Mouse (Mus musculus) testis, adult 2 months (tissue): ENCODE measurements around the gene Lypla2. TPM values are rescaled to one million over a fixed set of nuclear protein-coding genes. Genes with fewer than 3 reads are reported as not detected.

ENCODE experiments used
- H3K27ac ChIP-seq: fragments of 200-500 bp; 2 replicates; pipeline ENCODE4 v1.5.1; 2012; ENCODE audit warnings: low read depth, low read length; ENCODE audit not compliant: control insufficient read depth, insufficient read depth
- H3K27me3 ChIP-seq: fragments of 200-500 bp; 2 replicates; pipeline ENCODE4 v1.6.1; 2012; ENCODE audit warnings: mild to moderate bottlenecking, low read length, moderate library complexity; ENCODE audit not compliant: control insufficient read depth, insufficient read depth
- H3K36me3 ChIP-seq: fragments of 200-500 bp; 2 replicates; pipeline ENCODE4 v1.6.1; 2012; ENCODE audit warnings: mild to moderate bottlenecking, low read length; ENCODE audit not compliant: control insufficient read depth, insufficient read depth
- H3K4me1 ChIP-seq: fragments of 200-500 bp; 2 replicates; pipeline ENCODE4 v1.6.1; 2012; ENCODE audit warnings: low read length; ENCODE audit not compliant: control insufficient read depth, insufficient read depth
- H3K4me3 ChIP-seq: fragments of 200-500 bp; 2 replicates; pipeline ENCODE4 v1.5.1; 2012; ENCODE audit warnings: low read depth, mild to moderate bottlenecking, low read length, moderate library complexity, mixed read lengths; ENCODE audit not compliant: control insufficient read depth
- CTCF ChIP-seq: fragments of 200-500 bp; IDR thresholded peaks from 2 replicates; pipeline ENCODE4 v1.5.1; 2012; ENCODE audit warnings: low read depth, mild to moderate bottlenecking, inconsistent platforms, low read length, moderate library complexity; ENCODE audit not compliant: control insufficient read depth, insufficient read depth, insufficient replicate concordance
- POLR2A ChIP-seq: fragments of 200-500 bp; IDR thresholded peaks from 2 replicates; pipeline ENCODE4 v1.6.1; 2012; ENCODE audit warnings: low read depth, mild to moderate bottlenecking, inconsistent platforms, low read length, moderate library complexity; ENCODE audit not compliant: control insufficient read depth
- polyA plus RNA-seq: library from polyadenylated mRNA; depleted of rRNA; stranded (reverse); fragments of >200 nt; gene quantifications from 2 replicates; pipeline ENCODE4 v1.2.3, GENCODE M21; 2012

Gene Lypla2
- polyA plus RNA-seq, 1 experiment, result 24.6 TPM

GRCm38 (mm10) chr4:135955886-135956285, 16.5 kb downstream of the Lypla2 start:
- no peaks in the 10 kb centered on the region for H3K36me3 ChIP-seq
- H3K27ac ChIP-seq, result no peak overlapping the region
- no peak overlapping the region for H3K4me3 ChIP-seq
- TF ChIP-seq CTCF (no peak), POLR2A (no peak)
- H3K27me3 ChIP-seq, result no peaks in the 10 kb centered on the region
- peaks cover 2% of the 10 kb centered on the region; the same call in 1 of the 2 replicates for H3K4me1 ChIP-seq

- H3K4me1 ChIP-seq, result peaks cover 2% of the 10 kb centered on the region; the same call in 1 of the 2 replicates
- H3K27ac ChIP-seq, result no peak overlapping the region
- no peak for TF ChIP-seq POLR2A
- peak; percentile 89; the same call in 1 of the 2 replicates for TF ChIP-seq CTCF
- H3K36me3 ChIP-seq, result no peaks in the 10 kb centered on the region
- no peaks in the 10 kb centered on the region for H3K27me3 ChIP-seq
- H3K4me3 ChIP-seq, result no peak overlapping the region
Observed at GRCm38 (mm10) chr4:135954241-135954640, 18.2 kb downstream of the Lypla2 start.

GRCm38 (mm10) chr4:135953179-135953578, 19.2 kb downstream of the Lypla2 start:
- no peaks in the 10 kb centered on the region for H3K36me3 ChIP-seq

GRCm38 (mm10) chr4:135951505-135951904, 20.9 kb downstream of the Lypla2 start:
- H3K27ac ChIP-seq, result no peak overlapping the region
- no peaks in the 10 kb centered on the region for H3K27me3 ChIP-seq
- H3K36me3 ChIP-seq, result no peaks in the 10 kb centered on the region
- TF ChIP-seq CTCF (peak; percentile 54; the same call in 1 of the 2 replicates), POLR2A (no peak)
- peaks cover 6% of the 10 kb centered on the region for H3K4me1 ChIP-seq
- H3K4me3 ChIP-seq, result no peak overlapping the region

More at GRCm38 (mm10) chr4:135953179-135953578, 19.2 kb downstream of the Lypla2 start:
- Histone ChIP-seq H3K27ac (no peak overlapping the region), H3K27me3 (no peaks in the 10 kb centered on the region), H3K4me3 (no peak overlapping the region), H3K4me1 (peaks cover 2% of the 10 kb centered on the region; the same call in 1 of the 2 replicates)
- no peak for TF ChIP-seq CTCF
- TF ChIP-seq POLR2A, result no peak

GRCm38 (mm10) chr4:135950365-135950764, 22.1 kb downstream of the Lypla2 start:
- no peak overlapping the region for H3K27ac ChIP-seq
- H3K36me3 ChIP-seq, result no peaks in the 10 kb centered on the region
- H3K4me1 ChIP-seq, result peaks cover 11% of the 10 kb centered on the region
- TF ChIP-seq CTCF, result no peak
- no peak for TF ChIP-seq POLR2A
- H3K4me3 ChIP-seq, result no peak overlapping the region
- H3K27me3 ChIP-seq, result no peaks in the 10 kb centered on the region

- TF ChIP-seq CTCF, result no peak
- Histone ChIP-seq H3K4me1 (peaks cover 11% of the 10 kb centered on the region), H3K27ac (no peak overlapping the region), H3K4me3 (no peak overlapping the region), H3K27me3 (no peaks in the 10 kb centered on the region), H3K36me3 (no peaks in the 10 kb centered on the region)
Observed at GRCm38 (mm10) chr4:135949911-135950310, 22.5 kb downstream of the Lypla2 start.

- no peak for TF ChIP-seq POLR2A
- TF ChIP-seq CTCF, result no peak
- Histone ChIP-seq H3K27me3 (no peaks in the 10 kb centered on the region), H3K27ac (no peak overlapping the region), H3K4me1 (peaks cover 11% of the 10 kb centered on the region), H3K4me3 (no peak overlapping the region), H3K36me3 (no peaks in the 10 kb centered on the region)
Observed at GRCm38 (mm10) chr4:135949475-135949874, 23.0 kb downstream of the Lypla2 start.

GRCm38 (mm10) chr4:135948142-135948541, 24.3 kb downstream of the Lypla2 start:
- TF ChIP-seq POLR2A (no peak), CTCF (no peak)
- Histone ChIP-seq H3K27me3 (no peaks in the 10 kb centered on the region), H3K27ac (no peak overlapping the region), H3K4me3 (no peak overlapping the region), H3K4me1 (peaks cover 11% of the 10 kb centered on the region), H3K36me3 (no peaks in the 10 kb centered on the region)
